Mouse (Mus musculus) neural tube, embryonic 15.5 days (tissue): ENCODE measurements around the gene Kif9. TPM values are rescaled to one million over a fixed set of nuclear protein-coding genes. Genes with fewer than 3 reads are reported as not detected.

ENCODE experiments used
- ATAC-seq: fragments of 200-750 bp; cut with Nextera tagmentation; 2 replicates; pipeline ENCODE4 v1.8.0; 2017; ENCODE audit warnings: mild to moderate bottlenecking, moderate TSS enrichment, moderate library complexity; ENCODE audit not compliant: low FRiP score
- H3K27ac ChIP-seq: fragments of 300-500 bp; sonication (generic); replicated peaks from 2 replicates; pipeline ENCODE4 v1.5.1; 2015; ENCODE audit warnings: mild to moderate bottlenecking, inconsistent platforms
- H3K27me3 ChIP-seq: fragments of 300-500 bp; sonication (generic); replicated peaks from 2 replicates; pipeline ENCODE4 v1.6.1; 2015; ENCODE audit warnings: inconsistent platforms
- H3K36me3 ChIP-seq: fragments of 300-500 bp; sonication (generic); 2 replicates; pipeline ENCODE4 v1.6.1; 2015; ENCODE audit warnings: inconsistent platforms
- H3K4me1 ChIP-seq: fragments of 300-500 bp; sonication (generic); 2 replicates; pipeline ENCODE4 v1.6.1; 2015; ENCODE audit warnings: inconsistent platforms
- H3K4me2 ChIP-seq: fragments of 300-500 bp; sonication (generic); 2 replicates; pipeline ENCODE4 v1.6.1; 2015; ENCODE audit warnings: inconsistent platforms, mild to moderate bottlenecking, moderate library complexity
- H3K4me3 ChIP-seq: fragments of 300-500 bp; sonication (generic); replicated peaks from 2 replicates; pipeline ENCODE4 v1.5.1; 2015; ENCODE audit warnings: mild to moderate bottlenecking, inconsistent platforms
- H3K9ac ChIP-seq: fragments of 300-500 bp; sonication (generic); replicated peaks from 2 replicates; pipeline ENCODE4 v1.6.1; 2015; ENCODE audit warnings: mild to moderate bottlenecking, inconsistent platforms
- H3K9me3 ChIP-seq: fragments of 300-500 bp; sonication (generic); replicated peaks from 2 replicates; pipeline ENCODE4 v1.6.1; 2016; ENCODE audit warnings: inconsistent platforms
- WGBS: fragments of 180-500 bp; shearing (Covaris S2); methylation state at CpG from one replicate; pipeline ENCODE4 v1.1.7; 2015; ENCODE audit warnings: mixed read lengths; 5-methylcytosine and 5-hydroxymethylcytosine counted together
- polyA plus RNA-seq: library from polyadenylated mRNA; unstranded; fragments of >200 nt; fragmentation: Nextera tagmentation; extraction: Ambion mirVana; gene quantifications from 2 replicates; pipeline ENCODE4 v1.2.1, GENCODE M21; 2015

Kif9 gene
- polyA plus RNA-seq, 1 experiment from 2014 or later = 3.4 TPM

DNA sequence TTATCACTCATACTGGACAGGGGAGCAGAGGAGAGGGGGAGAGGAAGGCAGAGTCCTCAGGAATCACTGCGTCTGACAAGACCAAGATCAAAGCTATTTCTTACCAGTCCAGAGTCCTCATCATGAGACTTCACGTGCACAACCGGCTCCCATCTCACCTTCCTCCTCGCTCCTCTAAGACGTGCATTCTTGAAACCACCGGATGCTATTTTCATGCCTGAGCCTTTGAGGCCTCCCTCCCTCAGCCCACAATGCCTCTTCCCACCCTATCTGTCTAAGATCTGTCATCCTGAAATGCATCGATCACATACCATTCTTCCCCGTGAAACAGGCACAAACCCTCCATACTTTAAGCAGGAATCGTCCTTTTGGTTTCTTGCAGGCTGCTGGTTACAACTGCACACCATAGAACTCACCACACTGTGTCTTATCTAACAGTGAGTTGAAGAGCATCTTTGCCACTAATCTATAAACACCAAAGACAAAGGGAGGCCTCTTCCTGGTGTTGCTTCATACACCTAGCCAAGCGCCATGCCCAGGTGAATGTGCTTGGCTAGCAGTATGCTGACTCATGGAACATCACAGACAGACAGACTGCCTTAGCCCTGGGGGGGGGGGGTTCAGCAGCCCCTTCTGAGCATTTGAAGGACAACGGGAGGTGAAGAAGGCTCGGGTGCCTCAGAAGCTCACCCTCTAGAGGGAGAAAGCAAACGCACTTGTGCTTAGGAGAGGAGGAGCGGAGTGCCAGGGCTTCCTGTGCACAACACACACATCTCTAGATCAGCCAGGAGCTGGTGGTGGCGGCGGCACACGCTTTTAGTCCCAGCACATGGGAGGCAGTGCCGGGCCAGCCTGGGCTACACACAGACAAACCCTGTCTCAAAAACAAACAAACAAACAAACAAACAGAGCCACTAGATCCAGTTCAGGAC is 15.6 kb upstream of the Kif9 start:
- Histone ChIP-seq H3K4me3 (no peak overlapping the region), H3K9me3 (no peaks in the 10 kb centered on the region), H3K4me1 (no peaks in the 10 kb centered on the region), H3K9ac (no peak overlapping the region), H3K36me3 (no peaks in the 10 kb centered on the region; the same call in 1 of the 2 replicates), H3K27me3 (no peaks in the 10 kb centered on the region), H3K27ac (no peak overlapping the region), H3K4me2 (no peak overlapping the region)
- WGBS = 85% methylated on average over 18 of the region's 18 CpGs
- ATAC-seq = no peak

DNA sequence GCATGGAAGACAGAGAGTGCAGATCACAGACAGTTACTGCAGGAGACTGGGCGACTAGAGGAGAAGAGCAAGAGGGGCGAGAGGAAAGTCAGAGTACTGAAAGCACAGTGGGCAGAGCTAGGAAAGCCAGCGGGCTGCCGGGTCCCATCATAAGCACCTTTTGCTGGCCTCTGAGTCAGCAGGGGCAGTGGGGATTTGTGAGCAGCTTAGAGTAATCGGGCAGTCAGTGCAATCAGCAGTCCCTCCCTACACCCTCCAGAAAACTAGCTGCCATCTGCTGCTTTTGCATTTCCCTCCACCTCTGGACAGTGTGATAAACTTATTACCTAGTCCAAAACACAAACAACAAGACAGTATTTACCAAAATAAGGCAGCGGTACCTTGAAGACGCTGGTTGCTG is 14.4 kb upstream of the Kif9 start:
- Histone ChIP-seq H3K4me3 (no peak overlapping the region), H3K9me3 (no peaks in the 10 kb centered on the region), H3K27me3 (no peaks in the 10 kb centered on the region), H3K4me1 (no peaks in the 10 kb centered on the region), H3K4me2 (no peak overlapping the region), H3K36me3 (no peaks in the 10 kb centered on the region; the same call in 1 of the 2 replicates), H3K27ac (no peak overlapping the region), H3K9ac (no peak overlapping the region)
- ATAC-seq = no peak
- WGBS = 88% methylated on average over 7 of the region's 7 CpGs

DNA sequence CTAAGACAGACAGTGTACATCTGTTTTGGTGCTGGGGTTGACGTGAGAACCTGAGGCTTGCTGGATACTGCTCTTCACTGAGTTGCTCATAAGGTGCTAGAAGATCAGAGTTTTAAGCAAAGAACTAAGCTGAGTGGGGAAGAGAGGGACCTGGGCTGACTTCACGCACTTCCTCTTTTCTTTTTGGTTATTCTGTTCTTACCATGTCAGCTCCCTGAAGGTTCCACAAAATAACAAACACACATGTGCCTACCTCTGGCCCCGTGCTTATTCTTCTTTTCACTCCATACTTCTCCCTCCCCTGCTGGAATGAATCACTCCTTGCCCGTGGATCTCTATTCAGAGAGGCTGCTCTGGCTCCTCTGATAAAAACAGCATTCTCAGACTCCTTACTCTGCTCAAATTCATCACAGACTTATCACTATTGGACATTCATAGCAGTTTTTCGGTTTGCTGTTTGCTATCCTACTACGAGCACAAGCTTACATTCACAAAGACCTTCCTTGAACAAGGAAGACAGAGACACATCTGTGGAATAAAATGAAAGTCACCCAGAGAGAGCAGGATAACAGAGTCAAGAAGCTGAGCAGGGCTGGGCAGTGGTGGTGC is 12.7 kb upstream of the Kif9 start:
- H3K4me3 ChIP-seq = no peak overlapping the region
- ATAC-seq = no peak
- H3K9me3 ChIP-seq = no peaks in the 10 kb centered on the region
- no peak overlapping the region for H3K9ac ChIP-seq
- H3K27me3 ChIP-seq = no peaks in the 10 kb centered on the region
- H3K27ac ChIP-seq = no peak overlapping the region
- H3K36me3 ChIP-seq = no peaks in the 10 kb centered on the region; the same call in 1 of the 2 replicates
- peaks cover 3% of the 10 kb centered on the region; the same call in 1 of the 2 replicates for H3K4me1 ChIP-seq
- WGBS = 91% methylated on average over 6 of the region's 6 CpGs
- H3K4me2 ChIP-seq = no peak overlapping the region

DNA sequence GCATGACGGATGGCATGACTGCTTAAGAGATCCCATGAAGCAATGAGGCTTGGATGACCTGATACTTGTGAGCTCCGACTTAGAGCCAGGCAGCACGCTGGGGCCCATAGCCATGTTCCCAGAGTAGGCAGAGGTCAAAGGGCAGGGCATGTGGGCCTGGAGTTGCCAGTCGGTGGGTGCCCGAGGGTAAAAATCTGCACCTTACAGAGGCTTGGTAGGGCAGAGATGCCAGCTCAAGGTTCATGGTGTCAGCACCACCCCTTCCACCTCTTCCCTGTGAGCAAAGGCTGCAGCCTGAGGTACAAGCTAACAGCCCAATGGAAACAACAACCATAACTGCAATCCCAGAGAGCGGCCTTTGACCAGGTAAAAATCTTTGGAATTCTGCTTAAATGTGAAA is 11.4 kb upstream of the Kif9 start:
- H3K4me1 ChIP-seq = peaks cover 3% of the 10 kb centered on the region
- H3K27me3 ChIP-seq = no peaks in the 10 kb centered on the region
- no peak overlapping the region for H3K9ac ChIP-seq
- H3K4me2 ChIP-seq = no peak overlapping the region
- 95% methylated on average over 6 of the region's 6 CpGs for WGBS
- no peak for ATAC-seq
- no peak overlapping the region for H3K4me3 ChIP-seq
- no peaks in the 10 kb centered on the region; the same call in 1 of the 2 replicates for H3K36me3 ChIP-seq
- no peaks in the 10 kb centered on the region for H3K9me3 ChIP-seq
- no peak overlapping the region for H3K27ac ChIP-seq

DNA sequence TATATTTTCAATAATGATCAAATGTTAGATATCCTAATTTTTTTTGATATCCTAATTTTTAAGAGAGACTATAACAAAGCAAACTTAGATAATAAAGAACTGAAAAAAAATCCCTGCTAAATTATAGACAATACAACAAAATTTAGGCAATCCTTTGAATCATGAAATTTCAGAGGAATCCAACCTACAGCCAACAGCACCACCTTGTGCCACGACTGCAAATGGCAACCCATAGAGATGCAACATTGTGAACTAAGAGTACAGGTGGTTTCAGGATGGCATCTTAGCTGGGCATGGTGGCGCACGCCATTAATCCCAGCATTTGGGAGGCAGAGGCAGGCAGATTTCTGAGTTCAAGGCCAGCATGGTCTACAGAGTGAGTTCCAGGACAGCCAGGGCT is 10.6 kb upstream of the Kif9 start:
- 89% methylated on average over 3 of the region's 3 CpGs for WGBS
- H3K27me3 ChIP-seq = no peaks in the 10 kb centered on the region
- no peaks in the 10 kb centered on the region for H3K9me3 ChIP-seq
- H3K4me3 ChIP-seq = no peak overlapping the region
- peaks cover 3% of the 10 kb centered on the region for H3K4me1 ChIP-seq
- ATAC-seq = no peak
- no peak overlapping the region for H3K9ac ChIP-seq
- H3K27ac ChIP-seq = no peak overlapping the region
- no peaks in the 10 kb centered on the region; the same call in 1 of the 2 replicates for H3K36me3 ChIP-seq
- H3K4me2 ChIP-seq = no peak overlapping the region

DNA sequence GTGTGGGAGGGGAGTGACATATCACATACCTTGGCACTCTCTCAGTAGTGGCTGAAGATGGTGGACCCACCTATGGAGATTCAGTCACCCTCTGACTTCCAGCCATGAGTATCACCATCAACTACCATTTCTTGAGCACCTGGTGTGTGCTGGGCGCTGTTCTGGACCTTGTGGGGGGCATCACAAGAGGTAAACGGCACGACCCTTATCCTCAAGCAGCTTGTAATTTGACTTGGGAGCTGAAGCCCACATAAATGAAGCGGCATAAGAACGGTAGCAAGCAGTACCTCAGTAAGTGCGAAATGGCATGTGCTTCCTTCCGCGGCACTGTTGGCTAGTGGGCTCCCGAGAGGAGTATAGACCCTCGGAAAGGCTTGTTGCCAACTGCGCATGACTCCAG is 1.2 kb downstream of the Kif9 start:
- no peak overlapping the region for H3K27ac ChIP-seq
- peaks cover 18% of the 10 kb centered on the region for H3K27me3 ChIP-seq
- H3K9ac ChIP-seq = no peak overlapping the region
- H3K4me2 ChIP-seq = peak overlapping the region; percentile 94; the same call in 1 of the 2 replicates
- no peaks in the 10 kb centered on the region for H3K36me3 ChIP-seq
- peaks cover 28% of the 10 kb centered on the region for H3K4me1 ChIP-seq
- WGBS = 69% methylated on average over 11 of the region's 11 CpGs
- ATAC-seq = no peak
- H3K9me3 ChIP-seq = no peaks in the 10 kb centered on the region
- no peak overlapping the region for H3K4me3 ChIP-seq

DNA sequence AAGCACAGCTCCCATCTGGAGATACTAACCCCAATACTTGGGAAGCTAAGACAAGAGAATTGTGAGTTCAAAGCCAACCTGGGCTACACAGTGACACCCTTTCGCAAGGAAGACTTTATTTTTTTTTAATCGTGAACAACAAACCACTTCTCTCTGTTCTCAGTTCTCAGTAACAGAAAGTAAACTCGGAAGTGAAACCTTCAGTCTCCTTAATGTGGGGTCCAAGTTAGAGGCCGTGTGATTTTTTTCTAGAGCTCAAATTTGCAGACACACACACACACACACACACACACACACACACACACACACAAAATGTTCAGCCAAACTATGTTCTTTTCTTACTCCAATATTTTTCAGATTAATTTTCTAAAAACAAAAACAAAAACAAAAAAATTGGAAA is 1.9 kb downstream of the Kif9 start:
- Histone ChIP-seq H3K9me3 (no peaks in the 10 kb centered on the region), H3K4me3 (no peak overlapping the region), H3K27me3 (peaks cover 18% of the 10 kb centered on the region), H3K9ac (no peak overlapping the region), H3K4me1 (peaks cover 22% of the 10 kb centered on the region), H3K27ac (no peak overlapping the region), H3K36me3 (no peaks in the 10 kb centered on the region), H3K4me2 (no peak overlapping the region)
- no peak for ATAC-seq
- 76% methylated on average over 4 of the region's 4 CpGs for WGBS

DNA sequence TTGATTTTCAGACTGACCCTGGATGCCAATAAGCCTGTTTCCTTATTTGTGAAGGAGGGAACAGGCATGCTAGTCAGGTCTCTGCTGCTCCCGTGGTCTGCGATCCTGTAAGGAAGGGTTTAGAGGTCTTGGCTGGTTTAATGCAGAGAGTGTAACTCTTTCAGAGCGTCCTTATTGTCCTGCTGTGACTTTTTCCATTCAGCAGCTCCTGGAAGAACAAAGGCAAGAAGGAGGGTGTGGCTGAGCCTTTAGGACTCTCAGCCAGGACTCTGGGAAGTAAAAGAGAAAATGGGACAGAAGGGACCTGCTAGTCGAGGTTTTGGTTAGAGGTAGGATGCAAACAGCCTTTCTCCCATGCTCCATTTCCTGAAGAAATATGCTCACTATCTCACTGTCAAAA is 12.1 kb downstream of the Kif9 start:
- no peak overlapping the region for H3K4me3 ChIP-seq
- no peak for ATAC-seq
- WGBS = 14% methylated on average over 4 of the region's 4 CpGs

DNA sequence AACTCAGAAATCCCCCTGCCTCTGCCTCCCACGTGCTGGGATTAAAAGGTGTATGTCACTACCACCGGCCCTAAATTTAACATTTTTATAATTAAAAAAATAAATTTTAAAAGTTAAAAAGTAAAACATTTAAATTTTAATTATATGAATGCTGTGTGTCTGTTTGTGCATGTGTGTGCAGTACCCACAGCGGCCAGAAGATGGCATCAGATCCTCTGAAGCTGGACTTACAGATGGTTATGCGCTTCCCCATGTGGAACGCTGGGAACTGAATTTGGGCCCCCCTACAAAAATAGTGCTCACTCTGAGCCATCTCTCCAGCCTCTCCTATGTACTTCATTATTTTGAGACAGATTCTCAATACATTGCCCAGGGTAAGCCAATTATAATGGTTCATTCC is 14.2 kb downstream of the Kif9 start:
- Histone ChIP-seq H3K4me3 (no peak overlapping the region), H3K4me1 (no peaks in the 10 kb centered on the region), H3K4me2 (no peak overlapping the region), H3K27me3 (no peaks in the 10 kb centered on the region), H3K36me3 (no peaks in the 10 kb centered on the region), H3K9me3 (0 out of 2 replicates have a peak, but pooled peaks cover 4% of the 10 kb centered on the region), H3K9ac (no peak overlapping the region), H3K27ac (no peak overlapping the region)
- 67% methylated on average over 5 of the region's 5 CpGs for WGBS
- ATAC-seq = no peak

More for the DNA sequence above, 12.1 kb downstream of the Kif9 start:
- Histone ChIP-seq H3K4me2 (no peak overlapping the region), H3K4me1 (no peaks in the 10 kb centered on the region), H3K27ac (no peak overlapping the region), H3K9me3 (0 out of 2 replicates have a peak, but pooled peaks cover 4% of the 10 kb centered on the region), H3K36me3 (no peaks in the 10 kb centered on the region), H3K9ac (no peak overlapping the region), H3K27me3 (no peaks in the 10 kb centered on the region)

DNA sequence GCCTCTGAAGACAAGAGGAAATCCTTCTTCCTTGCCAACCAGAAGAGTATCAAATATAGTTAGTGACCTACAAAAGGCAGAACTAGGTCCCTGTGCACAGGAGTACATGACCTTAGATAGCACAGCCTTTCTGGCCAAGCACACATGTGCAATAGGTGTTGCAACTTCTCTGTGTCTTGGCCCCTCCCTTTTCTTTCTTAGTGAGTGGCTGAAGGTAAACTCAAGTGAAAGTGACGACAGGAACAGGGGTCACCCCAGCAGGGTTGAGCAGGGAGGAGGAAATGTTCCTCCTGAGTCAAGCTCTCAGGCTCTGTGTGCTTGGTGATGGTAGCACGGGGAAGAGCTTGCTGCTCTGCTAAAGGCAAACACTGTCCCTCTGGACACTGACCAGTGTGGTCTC is 49.0 kb downstream of the Kif9 start:
- Histone ChIP-seq H3K36me3 (no peaks in the 10 kb centered on the region), H3K9me3 (no peaks in the 10 kb centered on the region), H3K4me3 (no peak overlapping the region), H3K4me1 (peaks cover 2% of the 10 kb centered on the region), H3K27ac (no peak overlapping the region), H3K9ac (no peak overlapping the region), H3K27me3 (no peaks in the 10 kb centered on the region), H3K4me2 (no peak overlapping the region)
- no peak for ATAC-seq
- WGBS = 49% methylated on average over 2 of the region's 2 CpGs

DNA sequence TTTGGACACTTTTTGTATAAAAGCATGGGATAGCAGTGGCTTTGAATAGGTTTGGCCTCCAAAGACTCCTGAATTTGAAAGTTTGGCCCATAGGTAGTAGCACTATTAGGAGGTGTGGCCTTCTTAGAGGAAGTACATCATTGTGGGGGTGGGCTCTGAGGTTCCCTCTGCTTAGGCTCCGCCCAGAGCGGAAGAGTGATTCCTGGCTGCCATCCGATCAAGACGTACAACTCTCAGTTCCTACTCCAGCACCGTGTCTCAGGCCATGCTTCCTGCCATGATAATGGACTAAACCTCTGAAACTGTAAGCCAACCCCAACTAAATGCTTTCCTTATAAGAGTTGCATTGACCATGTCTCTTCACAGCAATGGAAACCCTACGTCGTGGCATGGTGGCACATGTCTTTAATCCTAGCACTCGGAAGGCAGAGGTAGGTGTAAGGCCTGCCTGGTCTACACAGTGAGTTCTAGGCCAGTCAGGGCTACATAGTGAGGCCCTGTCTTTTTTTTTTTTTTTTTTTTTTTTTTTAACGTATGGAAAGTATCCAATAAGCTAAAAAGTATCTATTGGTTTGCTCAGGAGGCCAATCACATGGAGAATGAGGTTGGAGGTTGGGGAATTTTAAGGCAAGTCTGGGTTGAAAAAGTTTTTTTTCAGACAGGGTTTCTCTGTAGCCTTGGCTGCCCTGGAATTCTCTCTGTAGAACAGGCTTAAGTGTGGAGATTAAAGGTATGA is 52.4 kb downstream of the Kif9 start:
- 37% methylated on average over 9 of the region's 9 CpGs for WGBS
- no peak overlapping the region for H3K9ac ChIP-seq

More for the DNA sequence above, 52.4 kb downstream of the Kif9 start:
- ATAC-seq = no peak
- no peak overlapping the region for H3K4me2 ChIP-seq
- H3K36me3 ChIP-seq = no peaks in the 10 kb centered on the region
- peaks cover 15% of the 10 kb centered on the region for H3K4me1 ChIP-seq
- H3K27ac ChIP-seq = no peak overlapping the region
- no peaks in the 10 kb centered on the region for H3K9me3 ChIP-seq
- H3K27me3 ChIP-seq = no peaks in the 10 kb centered on the region
- H3K4me3 ChIP-seq = no peak overlapping the region
